Mouse (Mus musculus) hindbrain, embryonic 14.5 days (tissue): ENCODE measurements around the gene Wfdc21. TPM values are rescaled to one million over a fixed set of nuclear protein-coding genes. Genes with fewer than 3 reads are reported as not detected.

Experiments used
- ATAC-seq: fragments of 200-750 bp; cut with Nextera tagmentation; 2 replicates; pipeline ENCODE4 v1.8.0; 2017; ENCODE audit warnings: moderate number of reproducible peaks, mild to moderate bottlenecking, moderate TSS enrichment, moderate library complexity; ENCODE audit not compliant: low FRiP score
- DNase-seq: peaks from one replicate; pipeline ENCODE4 v3.0.0-alpha.2; 2015; ENCODE audit warnings: low spot score
- H3K27ac ChIP-seq: fragments of 300-500 bp; sonication (generic); 2 replicates; pipeline ENCODE4 v1.5.1; 2014; ENCODE audit warnings: mild to moderate bottlenecking, moderate library complexity
- H3K27me3 ChIP-seq: fragments of 300-500 bp; sonication (generic); 2 replicates; pipeline ENCODE4 v1.6.1; 2014; ENCODE audit warnings: mild to moderate bottlenecking, low read length, mixed read lengths; ENCODE audit not compliant: control insufficient read depth, insufficient read depth
- H3K36me3 ChIP-seq: fragments of 300-500 bp; sonication (generic); replicated peaks from 2 replicates; pipeline ENCODE4 v1.6.1; 2014; ENCODE audit not compliant: control insufficient read depth, insufficient read depth
- H3K4me1 ChIP-seq: fragments of 300-500 bp; sonication (generic); replicated peaks from 2 replicates; pipeline ENCODE4 v1.6.1; 2014; ENCODE audit warnings: antibody characterized with exemption, low read length, mixed read lengths; ENCODE audit not compliant: control insufficient read depth, insufficient read depth
- H3K4me2 ChIP-seq: fragments of 300-500 bp; sonication (generic); replicated peaks from 2 replicates; pipeline ENCODE4 v1.6.1; 2014; ENCODE audit warnings: mild to moderate bottlenecking, moderate library complexity
- H3K4me3 ChIP-seq: fragments of 300-500 bp; sonication (generic); replicated peaks from 2 replicates; pipeline ENCODE4 v1.5.1; 2014; ENCODE audit warnings: mild to moderate bottlenecking, low read length
- H3K9ac ChIP-seq: fragments of 300-500 bp; sonication (generic); 2 replicates; pipeline ENCODE4 v1.6.1; 2014
- H3K9me3 ChIP-seq: fragments of 300-500 bp; sonication (generic); 2 replicates; pipeline ENCODE4 v1.6.1; 2016; ENCODE audit warnings: low read length; ENCODE audit not compliant: control insufficient read depth
- WGBS: fragments of 180-500 bp; shearing (Covaris S2); extraction: QIAGEN DNeasy Blood & Tissue Kit; methylation state at CpG from one replicate; pipeline ENCODE4 v1.1.7; 2014; 5-methylcytosine and 5-hydroxymethylcytosine counted together
- polyA plus RNA-seq: library from polyadenylated mRNA; unstranded; fragments of >200 nt; fragmentation: Nextera tagmentation; extraction: Ambion mirVana; gene quantifications from 2 replicates; pipeline ENCODE4 v1.2.1, GENCODE M21; 2014

Gene Wfdc21
- polyA plus RNA-seq, 1 experiment from 2014 or later, result not detected

DNA sequence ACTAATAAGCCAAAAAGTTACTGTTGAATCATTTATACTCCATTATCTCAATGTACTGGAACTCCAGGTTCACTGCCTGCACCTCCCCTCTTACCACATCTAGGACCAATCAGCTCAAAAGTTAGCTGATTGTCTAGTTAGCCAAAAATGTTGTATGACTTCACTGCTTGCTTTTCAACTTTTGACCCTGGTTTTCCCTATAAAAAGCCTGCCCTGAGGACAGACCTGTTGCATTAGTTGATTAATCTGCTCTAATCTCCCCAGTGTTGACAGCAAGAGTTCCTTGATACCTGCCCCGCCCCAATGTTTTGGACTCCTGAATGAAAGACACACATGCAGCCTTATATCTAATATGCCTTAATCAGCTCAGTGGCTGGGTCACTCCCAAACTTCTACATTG, 15.6 kb upstream of the Wfdc21 start:
- 100% methylated on average over 1 of the region's 1 CpGs for WGBS
- no peaks in the 10 kb centered on the region for H3K27me3 ChIP-seq
- no peak for ATAC-seq

DNA sequence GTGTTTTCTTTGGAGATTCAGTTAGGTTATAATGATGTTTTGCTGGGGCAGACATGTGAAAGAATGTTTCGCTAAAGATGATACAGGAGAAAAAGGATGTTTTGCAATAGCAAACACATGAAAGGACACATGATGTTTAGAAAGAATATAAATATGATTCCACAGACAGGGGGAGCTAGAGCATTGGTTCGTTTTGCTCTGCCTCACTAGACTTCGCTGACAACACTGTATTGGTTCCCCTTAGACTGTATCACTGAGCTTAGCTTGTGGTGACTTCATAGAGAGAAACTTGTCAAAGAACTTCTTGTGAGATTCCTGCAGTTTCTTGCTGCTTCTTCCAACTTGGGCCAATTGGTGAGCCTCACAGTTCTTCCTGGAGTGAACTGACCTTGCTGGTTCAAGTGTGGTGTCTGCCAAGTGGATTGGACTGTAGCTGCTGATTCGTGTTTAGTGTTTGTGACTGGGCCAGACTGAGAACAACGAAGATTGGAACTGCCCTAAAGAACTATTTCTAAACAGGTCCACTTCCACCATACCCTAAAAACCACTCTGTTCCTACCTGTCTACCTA, 13.6 kb upstream of the Wfdc21 start:
- DNase-seq (no peak), ATAC-seq (no peak)
- H3K36me3 ChIP-seq, result no peaks in the 10 kb centered on the region
- no peaks in the 10 kb centered on the region for H3K4me1 ChIP-seq
- H3K4me2 ChIP-seq, result no peak overlapping the region
- no peak overlapping the region for H3K27ac ChIP-seq
- no peaks in the 10 kb centered on the region for H3K27me3 ChIP-seq
- H3K9ac ChIP-seq, result no peak overlapping the region
- peaks cover 5% of the 10 kb centered on the region; the same call in 1 of the 2 replicates for H3K9me3 ChIP-seq
- 82% methylated on average over 5 of the region's 5 CpGs for WGBS
- no peak overlapping the region for H3K4me3 ChIP-seq

More for the DNA sequence above, 15.6 kb upstream of the Wfdc21 start:
- no peak overlapping the region for H3K27ac ChIP-seq
- no peak overlapping the region for H3K9ac ChIP-seq
- no peak overlapping the region for H3K4me3 ChIP-seq
- H3K36me3 ChIP-seq, result no peaks in the 10 kb centered on the region
- DNase-seq, result no peak
- no peaks in the 10 kb centered on the region for H3K4me1 ChIP-seq
- H3K4me2 ChIP-seq, result no peak overlapping the region
- peaks cover 5% of the 10 kb centered on the region; the same call in 1 of the 2 replicates for H3K9me3 ChIP-seq

DNA sequence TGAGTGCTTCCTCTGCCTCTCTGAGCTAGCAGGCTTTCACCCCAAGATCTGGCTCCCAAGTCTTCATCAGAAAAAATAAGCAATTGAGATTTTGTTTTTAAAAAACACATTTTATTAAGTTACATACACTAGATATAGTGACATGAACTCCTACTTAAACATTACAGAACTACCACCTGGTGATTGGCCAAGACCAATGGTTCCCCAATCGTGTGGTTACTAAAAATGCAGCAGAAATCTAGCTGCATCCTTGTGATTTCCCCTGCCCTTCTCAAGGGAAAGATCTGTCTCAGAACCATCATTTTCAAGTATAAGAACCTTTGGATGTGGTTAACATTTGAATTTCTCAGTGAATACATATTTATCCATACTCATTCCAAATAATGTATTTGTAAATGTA, 12.5 kb upstream of the Wfdc21 start:
- Histone ChIP-seq H3K4me3 (no peak overlapping the region), H3K9ac (no peak overlapping the region), H3K9me3 (peaks cover 5% of the 10 kb centered on the region; the same call in 1 of the 2 replicates), H3K27me3 (no peaks in the 10 kb centered on the region), H3K4me1 (no peaks in the 10 kb centered on the region), H3K36me3 (no peaks in the 10 kb centered on the region), H3K27ac (no peak overlapping the region), H3K4me2 (no peak overlapping the region)
- DNase-seq (no peak), ATAC-seq (no peak)
- WGBS, result 94% methylated on average over 1 of the region's 1 CpGs

DNA sequence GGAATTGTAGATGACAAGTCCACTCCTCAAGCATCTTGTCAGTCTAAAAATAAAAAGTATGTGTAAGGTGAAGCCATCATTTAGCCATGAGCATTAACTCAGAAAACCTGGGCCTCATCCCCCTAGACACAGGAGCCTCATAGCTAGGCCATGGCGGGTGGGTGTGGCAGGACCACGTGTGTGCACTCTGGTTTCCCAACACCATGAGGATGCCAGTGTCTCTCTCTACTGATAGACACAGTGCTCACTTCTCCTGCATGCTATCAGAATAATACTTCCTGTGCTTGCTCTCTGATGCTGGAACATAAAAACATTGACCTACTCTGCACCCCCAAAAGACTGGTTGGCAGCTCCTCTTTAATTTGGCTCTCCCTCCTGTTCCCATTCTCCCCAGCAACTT, 10.9 kb upstream of the Wfdc21 start:
- Histone ChIP-seq H3K4me3 (no peak overlapping the region), H3K27me3 (no peaks in the 10 kb centered on the region)

DNA sequence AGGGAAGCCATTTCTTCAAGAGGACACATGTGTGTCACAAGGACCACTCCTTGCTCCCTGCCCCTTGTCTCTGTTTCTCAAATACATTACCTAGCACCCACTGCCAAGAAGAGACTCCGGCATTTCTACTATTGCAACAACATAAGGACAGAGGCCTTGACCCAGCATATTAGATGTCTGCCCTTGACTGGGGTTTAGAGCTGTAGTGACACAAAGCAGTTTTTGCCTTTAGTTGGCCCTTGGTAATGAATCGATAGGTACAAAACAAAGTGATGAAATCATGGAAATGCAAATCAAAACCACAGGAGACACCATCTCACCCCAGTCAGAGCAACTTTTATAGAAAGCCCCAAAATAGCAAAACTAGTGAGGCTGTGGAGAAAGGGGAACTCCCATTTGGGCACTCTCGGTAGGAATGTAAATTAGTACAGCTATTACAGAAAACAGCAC, 9.6 kb upstream of the Wfdc21 start:
- peaks cover 5% of the 10 kb centered on the region; the same call in 1 of the 2 replicates for H3K9me3 ChIP-seq
- no peaks in the 10 kb centered on the region for H3K4me1 ChIP-seq
- H3K9ac ChIP-seq, result no peak overlapping the region
- ATAC-seq, result no peak
- no peak overlapping the region for H3K4me3 ChIP-seq
- DNase-seq, result no peak
- H3K4me2 ChIP-seq, result no peak overlapping the region
- 86% methylated on average over 3 of the region's 3 CpGs for WGBS
- H3K36me3 ChIP-seq, result no peaks in the 10 kb centered on the region
- H3K27me3 ChIP-seq, result no peaks in the 10 kb centered on the region
- no peak overlapping the region for H3K27ac ChIP-seq

More for the DNA sequence above, 10.9 kb upstream of the Wfdc21 start:
- H3K9ac ChIP-seq, result no peak overlapping the region
- no peaks in the 10 kb centered on the region for H3K36me3 ChIP-seq
- peaks cover 5% of the 10 kb centered on the region; the same call in 1 of the 2 replicates for H3K9me3 ChIP-seq
- no peak overlapping the region for H3K27ac ChIP-seq
- 95% methylated on average over 2 of the region's 2 CpGs for WGBS
- ATAC-seq (no peak), DNase-seq (no peak)
- H3K4me2 ChIP-seq, result no peak overlapping the region
- no peaks in the 10 kb centered on the region for H3K4me1 ChIP-seq

DNA sequence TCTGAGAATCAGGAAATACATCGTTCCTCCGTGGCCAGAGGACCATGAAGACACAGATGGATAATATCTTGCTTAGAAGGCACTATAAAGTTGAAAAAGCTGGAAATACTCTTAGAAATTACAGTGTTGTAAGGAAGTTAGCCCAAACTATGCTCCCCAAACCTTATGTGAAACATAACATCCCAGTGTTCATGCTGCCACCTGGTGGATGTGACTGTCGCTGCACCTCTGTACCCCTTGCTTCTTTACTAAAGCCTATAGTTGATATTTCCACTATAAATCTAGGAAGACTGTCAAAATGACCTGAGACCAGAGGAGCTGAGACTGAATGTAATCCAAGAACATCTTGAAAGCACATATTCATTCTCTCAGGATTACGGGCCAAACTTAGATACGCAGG, 7.5 kb upstream of the Wfdc21 start:
- no peak overlapping the region for H3K9ac ChIP-seq
- H3K27me3 ChIP-seq, result no peaks in the 10 kb centered on the region
- no peak overlapping the region for H3K4me3 ChIP-seq
- H3K4me1 ChIP-seq, result no peaks in the 10 kb centered on the region
- no peaks in the 10 kb centered on the region for H3K9me3 ChIP-seq
- WGBS, result 30% methylated on average over 5 of the region's 5 CpGs
- peak; percentile 91 for DNase-seq
- no peaks in the 10 kb centered on the region for H3K36me3 ChIP-seq
- ATAC-seq, result no peak
- no peak overlapping the region for H3K4me2 ChIP-seq
- no peak overlapping the region for H3K27ac ChIP-seq

DNA sequence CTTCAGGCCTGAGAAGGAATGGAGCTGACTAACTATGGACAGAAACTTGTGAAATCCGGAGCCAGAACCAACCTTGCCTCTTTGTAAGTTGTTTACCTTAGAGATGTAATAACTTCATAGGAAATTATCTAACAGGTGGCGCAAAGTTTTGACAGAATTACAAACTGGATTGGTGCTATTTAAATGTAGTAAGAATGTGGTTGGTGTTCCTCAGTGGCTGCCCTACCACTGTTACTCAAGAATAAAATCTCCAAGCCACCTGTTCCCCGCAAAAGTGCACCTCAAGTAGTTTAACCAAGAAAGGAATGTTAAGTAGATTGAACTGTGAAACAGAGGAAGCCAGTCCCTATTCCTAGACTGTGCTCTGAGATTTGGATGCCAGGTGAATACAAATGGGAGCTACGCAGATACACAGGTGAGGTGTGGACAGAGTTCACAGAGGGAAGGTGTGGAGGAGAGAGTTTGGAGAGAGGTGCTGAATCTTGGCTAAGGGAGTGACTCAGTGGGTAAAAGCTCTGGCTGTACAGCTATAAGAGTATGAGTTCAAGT, 6.2 kb upstream of the Wfdc21 start:
- WGBS, result 83% methylated on average over 4 of the region's 4 CpGs

DNA sequence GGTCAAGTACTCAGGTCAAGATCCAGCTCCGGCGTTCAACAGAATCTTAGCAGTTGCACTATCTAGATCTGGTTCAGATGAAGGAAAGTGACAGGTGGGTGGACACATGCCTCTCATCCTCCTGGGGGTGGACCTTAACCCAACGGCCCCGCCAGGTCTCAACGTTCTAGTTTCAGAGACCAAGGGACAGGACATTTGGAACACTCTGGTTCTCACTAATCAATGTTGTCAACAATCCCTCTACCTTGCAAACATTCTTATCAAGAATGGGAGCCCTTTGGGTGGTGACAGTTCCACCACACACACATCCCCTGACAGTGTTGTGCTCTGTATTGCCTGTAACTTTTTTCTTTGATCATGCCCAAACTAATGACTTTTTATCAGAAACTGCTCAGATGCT, 4.9 kb upstream of the Wfdc21 start:
- H3K4me3 ChIP-seq, result no peak overlapping the region

More for the DNA sequence above, 6.2 kb upstream of the Wfdc21 start:
- H3K4me3 ChIP-seq, result no peak overlapping the region
- no peak for ATAC-seq
- no peaks in the 10 kb centered on the region for H3K9me3 ChIP-seq
- H3K4me1 ChIP-seq, result no peaks in the 10 kb centered on the region
- H3K4me2 ChIP-seq, result no peak overlapping the region
- H3K27ac ChIP-seq, result no peak overlapping the region
- no peak for DNase-seq
- H3K27me3 ChIP-seq, result no peaks in the 10 kb centered on the region
- no peaks in the 10 kb centered on the region for H3K36me3 ChIP-seq
- no peak overlapping the region for H3K9ac ChIP-seq

DNA sequence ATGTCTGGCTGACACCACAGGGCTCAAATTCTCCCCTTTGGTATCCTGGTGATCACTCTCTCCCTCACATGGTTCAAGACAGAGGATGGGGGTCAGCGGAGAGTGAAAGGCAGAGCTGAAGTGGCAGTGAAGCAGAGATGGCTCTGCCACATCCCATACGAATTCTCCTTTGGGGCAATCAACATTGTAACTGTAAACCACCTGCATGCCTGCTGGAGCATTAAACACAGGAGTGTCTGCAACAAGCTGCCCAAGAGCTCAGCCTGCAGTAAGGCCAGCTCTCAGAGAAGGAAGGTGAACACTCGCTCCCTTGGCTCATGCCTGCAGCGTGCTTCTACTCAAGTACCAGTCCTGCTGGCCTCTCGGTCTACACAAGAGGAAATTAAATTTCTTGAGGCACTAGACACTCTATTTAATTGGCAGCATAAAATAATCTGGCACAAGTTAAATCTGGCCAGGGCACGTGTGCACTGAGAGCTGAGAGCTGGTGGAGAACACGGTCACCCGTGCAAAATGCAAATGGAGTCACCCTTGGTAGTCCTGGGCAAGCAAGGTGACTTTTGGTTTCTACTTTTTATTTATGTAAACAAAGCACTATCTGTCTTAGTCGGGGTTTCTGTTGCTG, 3.9 kb upstream of the Wfdc21 start:
- DNase-seq, result no peak
- no peaks in the 10 kb centered on the region for H3K27me3 ChIP-seq
- no peaks in the 10 kb centered on the region for H3K4me1 ChIP-seq
- H3K4me2 ChIP-seq, result no peak overlapping the region
- no peak for ATAC-seq
- H3K27ac ChIP-seq, result no peak overlapping the region
- no peaks in the 10 kb centered on the region for H3K9me3 ChIP-seq
- no peak overlapping the region for H3K4me3 ChIP-seq
- 74% methylated on average over 9 of the region's 9 CpGs for WGBS
- no peaks in the 10 kb centered on the region for H3K36me3 ChIP-seq
- no peak overlapping the region for H3K9ac ChIP-seq

More for the DNA sequence above, 4.9 kb upstream of the Wfdc21 start:
- no peak overlapping the region for H3K27ac ChIP-seq
- DNase-seq (no peak), ATAC-seq (no peak)
- WGBS, result 83% methylated on average over 5 of the region's 5 CpGs
- no peaks in the 10 kb centered on the region for H3K4me1 ChIP-seq
- no peak overlapping the region for H3K9ac ChIP-seq
- no peak overlapping the region for H3K4me2 ChIP-seq
- H3K9me3 ChIP-seq, result no peaks in the 10 kb centered on the region
- H3K36me3 ChIP-seq, result no peaks in the 10 kb centered on the region
- H3K27me3 ChIP-seq, result no peaks in the 10 kb centered on the region
